Mouse (Mus musculus) kidney, adult 2 months (tissue): Measurements from ENCODE around the gene Bzw1.

Source experiments
- CTCF ChIP-seq: fragments of 200-500 bp; conservative IDR thresholded peaks from 2 replicates; pipeline ENCODE4 v1.5.1; 2011; ENCODE audit warnings: low read depth, mild to moderate bottlenecking, control low read depth, low read length, moderate library complexity, mixed read lengths; ENCODE audit not compliant: insufficient read depth, insufficient read length
- POLR2A ChIP-seq: fragments of 200-500 bp; IDR thresholded peaks from one replicate; pipeline ENCODE4 v1.6.1; 2011; ENCODE audit warnings: low read depth, low read length, control low read depth

DNA sequence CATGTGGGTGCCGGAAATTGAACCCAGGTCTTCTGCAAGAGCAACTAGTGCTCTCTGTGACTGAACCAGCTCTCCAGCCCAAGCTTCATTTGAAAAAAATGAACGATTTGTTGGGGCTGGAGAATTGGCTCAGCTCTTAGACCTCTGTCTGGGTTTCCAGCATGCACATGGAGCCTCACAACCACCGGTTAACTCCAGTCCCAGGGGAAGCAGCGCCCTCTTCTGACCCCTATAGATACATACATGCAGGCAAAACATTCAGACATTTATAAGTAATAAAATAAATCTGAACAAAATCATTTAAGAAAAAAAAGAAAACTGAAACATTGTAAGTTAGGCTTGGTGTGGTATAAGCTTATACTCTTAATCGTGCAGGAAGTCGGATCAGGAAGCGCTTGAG is 55.7 kb downstream of the Bzw1 start:
- TF ChIP-seq POLR2A (no peak), CTCF (no peak)
